Mouse (Mus musculus) kidney, postnatal 0 days (tissue): ENCODE measurements around the gene Igsf3. TPM values are rescaled to one million over a fixed set of nuclear protein-coding genes. Genes with fewer than 3 reads are reported as not detected.
A peak's percentile ranks its signal among the peaks of the same experiment; 100 is the strongest.

Experiments
- ATAC-seq: fragments of 200-750 bp; cut with Nextera tagmentation; replicated peaks from 2 replicates; pipeline ENCODE4 v1.8.0; 2017; ENCODE audit warnings: low read depth, moderate number of reproducible peaks, moderate TSS enrichment, moderate library complexity; ENCODE audit not compliant: low FRiP score
- DNase-seq: peaks from one replicate; pipeline ENCODE4 v3.0.0-alpha.2; 2016; ENCODE audit warnings: low spot score
- H3K27ac ChIP-seq: fragments of 300-500 bp; sonication (generic); 2 replicates; pipeline ENCODE4 v1.5.1; 2014; ENCODE audit warnings: mild to moderate bottlenecking
- H3K27me3 ChIP-seq: fragments of 300-500 bp; sonication (generic); 2 replicates; pipeline ENCODE4 v1.6.1; 2014; ENCODE audit warnings: low read length, mixed read lengths; ENCODE audit not compliant: insufficient read depth
- H3K36me3 ChIP-seq: fragments of 300-500 bp; sonication (generic); 2 replicates; pipeline ENCODE4 v1.6.1; 2014; ENCODE audit warnings: low read length, mixed read lengths; ENCODE audit not compliant: insufficient read depth
- H3K4me1 ChIP-seq: fragments of 300-500 bp; sonication (generic); replicated peaks from 2 replicates; pipeline ENCODE4 v1.6.1; 2014; ENCODE audit warnings: antibody characterized with exemption, low read length, mixed read lengths; ENCODE audit not compliant: insufficient read depth
- H3K4me2 ChIP-seq: fragments of 300-500 bp; sonication (generic); 2 replicates; pipeline ENCODE4 v1.6.1; 2014; ENCODE audit warnings: mild to moderate bottlenecking, low read length, moderate library complexity, mixed read lengths
- H3K4me3 ChIP-seq: fragments of 300-500 bp; sonication (generic); replicated peaks from 2 replicates; pipeline ENCODE4 v1.5.1; 2014; ENCODE audit warnings: low read depth, low read length
- H3K9ac ChIP-seq: fragments of 300-500 bp; sonication (generic); 2 replicates; pipeline ENCODE4 v1.6.1; 2014; ENCODE audit warnings: low read depth, low read length
- H3K9me3 ChIP-seq: fragments of 300-500 bp; sonication (generic); replicated peaks from 2 replicates; pipeline ENCODE4 v1.6.1; 2016; ENCODE audit warnings: low read length, inconsistent platforms, mixed read lengths
- CTCF ChIP-seq: IDR thresholded peaks from 2 replicates; pipeline ENCODE4 v1.5.1; 2016; ENCODE audit warnings: antibody characterized with exemption, low read depth, mild to moderate bottlenecking, moderate library complexity
- WGBS: fragments of 180-500 bp; shearing (Covaris S2); extraction: QIAGEN DNeasy Blood & Tissue Kit; methylation state at CpG from one replicate; pipeline ENCODE4 v1.1.7; 2014; 5-methylcytosine and 5-hydroxymethylcytosine counted together
- polyA plus RNA-seq: library from polyadenylated mRNA; unstranded; fragments of >200 nt; fragmentation: Nextera tagmentation; extraction: Ambion mirVana; gene quantifications from 2 replicates; pipeline ENCODE4 v1.2.1, GENCODE M21; 2015

The Igsf3 gene
- polyA plus RNA-seq, 1 experiment from 2014 or later, result 15.3 TPM

GRCm38 (mm10) chr3:101463491-101463890 is 86.6 kb downstream of the Igsf3 start:
- Histone ChIP-seq H3K27me3 (no peaks in the 10 kb centered on the region), H3K9me3 (0 out of 2 replicates have a peak, but pooled peaks cover 4% of the 10 kb centered on the region), H3K4me3 (no peak overlapping the region), H3K4me2 (no peak overlapping the region), H3K9ac (no peak overlapping the region), H3K27ac (no peak overlapping the region), H3K4me1 (no peaks in the 10 kb centered on the region), H3K36me3 (0 out of 2 replicates have a peak, but pooled peaks cover 10% of the 10 kb centered on the region)
- DNase-seq, result no peak
- 81% methylated on average over 3 of the region's 3 CpGs for WGBS
- no peak for TF ChIP-seq CTCF
- no peak for ATAC-seq

GRCm38 (mm10) chr3:101469675-101470074 is 92.8 kb downstream of the Igsf3 start:
- no peak for TF ChIP-seq CTCF
- Histone ChIP-seq H3K4me2 (no peak overlapping the region), H3K27me3 (no peaks in the 10 kb centered on the region), H3K4me3 (no peak overlapping the region), H3K9me3 (no peaks in the 10 kb centered on the region), H3K27ac (no peak overlapping the region), H3K36me3 (no peaks in the 10 kb centered on the region), H3K4me1 (peaks cover 3% of the 10 kb centered on the region), H3K9ac (no peak overlapping the region)
- 88% methylated on average over 9 of the region's 9 CpGs for WGBS
- DNase-seq (no peak), ATAC-seq (no peak)

- no peak overlapping the region for H3K4me2 ChIP-seq
- H3K4me3 ChIP-seq, result no peak overlapping the region
- ATAC-seq, result peak; percentile 80
- no peaks in the 10 kb centered on the region for H3K27me3 ChIP-seq
- H3K27ac ChIP-seq, result 0 out of 2 replicates have a peak overlapping the region, but pooled peaks have one; percentile 50
- TF ChIP-seq CTCF, result no peak
- no peaks in the 10 kb centered on the region for H3K9me3 ChIP-seq
- peak; percentile 77 for DNase-seq
- WGBS, result 22% methylated on average over 4 of the region's 4 CpGs
- no peaks in the 10 kb centered on the region for H3K36me3 ChIP-seq
- no peak overlapping the region for H3K9ac ChIP-seq
- H3K4me1 ChIP-seq, result peaks cover 3% of the 10 kb centered on the region
These were observed 95.0 kb downstream of the Igsf3 start for GRCm38 (mm10) chr3:101471881-101472280.

GRCm38 (mm10) chr3:101481951-101482350 is 105.1 kb downstream of the Igsf3 start:
- no peaks in the 10 kb centered on the region for H3K36me3 ChIP-seq
- 87% methylated on average over 6 of the region's 6 CpGs for WGBS

GRCm38 (mm10) chr3:101483256-101483983 is 106.5 kb downstream of the Igsf3 start:
- ATAC-seq (no peak), DNase-seq (no peak)
- Histone ChIP-seq H3K4me1 (no peaks in the 10 kb centered on the region), H3K27ac (no peak overlapping the region), H3K4me3 (no peak overlapping the region), H3K36me3 (no peaks in the 10 kb centered on the region), H3K9me3 (no peaks in the 10 kb centered on the region), H3K27me3 (no peaks in the 10 kb centered on the region), H3K9ac (no peak overlapping the region), H3K4me2 (no peak overlapping the region)
- no peak for TF ChIP-seq CTCF
- 85% methylated on average over 3 of the region's 3 CpGs for WGBS

More at GRCm38 (mm10) chr3:101481951-101482350, 105.1 kb downstream of the Igsf3 start:
- ATAC-seq (no peak), DNase-seq (no peak)
- Histone ChIP-seq H3K27ac (no peak overlapping the region), H3K4me1 (no peaks in the 10 kb centered on the region), H3K4me3 (no peak overlapping the region), H3K9ac (no peak overlapping the region), H3K9me3 (no peaks in the 10 kb centered on the region), H3K27me3 (no peaks in the 10 kb centered on the region), H3K4me2 (no peak overlapping the region)
- TF ChIP-seq CTCF, result no peak

GRCm38 (mm10) chr3:101486054-101486765 is 109.3 kb downstream of the Igsf3 start:
- Histone ChIP-seq H3K27me3 (no peaks in the 10 kb centered on the region), H3K9ac (no peak overlapping the region), H3K4me2 (no peak overlapping the region), H3K4me1 (no peaks in the 10 kb centered on the region), H3K4me3 (no peak overlapping the region), H3K36me3 (no peaks in the 10 kb centered on the region), H3K9me3 (no peaks in the 10 kb centered on the region), H3K27ac (no peak overlapping the region)
- DNase-seq (no peak), ATAC-seq (no peak)
- WGBS, result 43% methylated on average over 4 of the region's 4 CpGs
- peak; percentile 21; the same call in 1 of the 2 replicates for TF ChIP-seq CTCF
